Mouse (Mus musculus) ES-E14 (cell line): ENCODE results near the gene Wfikkn1. TPM values are rescaled to one million over a fixed set of nuclear protein-coding genes. Genes with fewer than 3 reads are reported as not detected.

ENCODE experiments used
- DNase-seq: peaks from one replicate; pipeline ENCODE4 v3.0.0-alpha.2; 2013; ENCODE audit warnings: low read depth, low spot score
- H3K27ac ChIP-seq: 2 replicates; pipeline ENCODE4 v1.5.1; 2012; ENCODE audit warnings: low read depth, mild to moderate bottlenecking, low read length, moderate library complexity, mixed read lengths; ENCODE audit not compliant: poor library complexity, insufficient read depth, severe bottlenecking
- H3K36me3 ChIP-seq: 2 replicates; pipeline ENCODE4 v1.6.1; 2012; ENCODE audit warnings: mild to moderate bottlenecking, low read length, moderate library complexity, mixed read lengths; ENCODE audit not compliant: control insufficient read depth, poor library complexity, insufficient read depth, severe bottlenecking
- H3K4me1 ChIP-seq, 2 experiments: fragments of 150-350 bp in 1 of 2; sonication (generic) in 1 of 2; 2 replicates each; pipeline ENCODE4 v1.6.1; 2012; ENCODE audit warnings: low read length in 2 of 2, mild to moderate bottlenecking in 1 of 2, mixed read lengths in 1 of 2; ENCODE audit not compliant: control insufficient read depth in 2 of 2, insufficient read depth in 2 of 2, poor library complexity in 1 of 2
- H3K4me3 ChIP-seq, 2 experiments: fragments of 150-350 bp in 1 of 2; sonication (generic) in 1 of 2; 2 replicates each; pipeline ENCODE4 v1.5.1; 2012; ENCODE audit warnings: low read length in 2 of 2, low read depth in 1 of 2, mild to moderate bottlenecking in 1 of 2, mixed read lengths in 1 of 2; ENCODE audit not compliant: insufficient read depth in 1 of 2, poor library complexity in 1 of 2, severe bottlenecking in 1 of 2
- H3K9ac ChIP-seq: 2 replicates; pipeline ENCODE4 v1.6.1; 2012; ENCODE audit warnings: low read depth, mild to moderate bottlenecking, low read length, mixed read lengths; ENCODE audit not compliant: poor library complexity, insufficient read depth, severe bottlenecking
- H3K9me3 ChIP-seq: fragments of 150-350 bp; sonication (generic); 2 replicates; pipeline ENCODE4 v1.6.1; 2012; ENCODE audit warnings: low read depth, mild to moderate bottlenecking, low read length; ENCODE audit not compliant: control insufficient read depth, insufficient read depth
- CHD2 ChIP-seq: IDR thresholded peaks from 2 replicates; pipeline ENCODE4 v1.6.1; 2014; ENCODE audit warnings: mild to moderate bottlenecking, low read depth, low read length, inconsistent platforms
- HCFC1 ChIP-seq: IDR thresholded peaks from 2 replicates; pipeline ENCODE4 v1.6.1; 2012; ENCODE audit warnings: low read length, inconsistent platforms, borderline replicate concordance; ENCODE audit not compliant: insufficient read depth
- MAFK ChIP-seq: IDR thresholded peaks from 2 replicates; pipeline ENCODE4 v1.6.1; 2014; ENCODE audit warnings: mild to moderate bottlenecking, low read depth, low read length, inconsistent platforms; ENCODE audit not compliant: insufficient read depth
- ZC3H11A ChIP-seq: IDR thresholded peaks from 2 replicates; pipeline ENCODE4 v1.6.1; 2012; ENCODE audit warnings: low read depth, mild to moderate bottlenecking, inconsistent platforms, low read length, borderline replicate concordance
- ZNF384 ChIP-seq: IDR thresholded peaks from 2 replicates; pipeline ENCODE4 v1.6.1; 2012; ENCODE audit warnings: low read depth, low read length, inconsistent platforms
- in situ Hi-C, 2 experiments: fragments of 600-800 bp; cut with MboI; formaldehyde crosslinking; loops; one replicate each; pipeline ENCODE4 v1.15.1; 2025; ENCODE audit warnings: low sequenced_read_pairs in 2 of 2, inconsistent platforms in 1 of 2; ENCODE audit not compliant: unreplicated experiment in 2 of 2
- total RNA-seq: library from RNA; depleted of rRNA; stranded (reverse); fragments of 300-350 nt; gene quantifications from 2 replicates; pipeline ENCODE4 v1.2.3, GENCODE M21; 2012

Wfikkn1 gene
- total RNA-seq, 1 experiment: 3.3 TPM

- Histone ChIP-seq H3K9me3 (no peaks in the 10 kb centered on the region), H3K36me3 (peaks cover 55% of the 10 kb centered on the region), H3K4me3 (no peak overlapping the region), H3K27ac (no peak overlapping the region), H3K9ac (no peak overlapping the region), H3K4me1 (peaks cover 2 to 31% of the 10 kb centered on the region in 2 experiments; a peak in 1 of 4 replicates)
- in situ Hi-C loops: no loop called here
- DNase-seq: no peak
- TF ChIP-seq MAFK: no peak
- TF ChIP-seq ZNF384: no peak
- TF ChIP-seq CHD2: no peak
- no peak for TF ChIP-seq ZC3H11A
- no peak for TF ChIP-seq HCFC1
Measured at GRCm38 (mm10) chr17:25830806-25831431, 49.7 kb downstream of the Wfikkn1 start.

DNA sequence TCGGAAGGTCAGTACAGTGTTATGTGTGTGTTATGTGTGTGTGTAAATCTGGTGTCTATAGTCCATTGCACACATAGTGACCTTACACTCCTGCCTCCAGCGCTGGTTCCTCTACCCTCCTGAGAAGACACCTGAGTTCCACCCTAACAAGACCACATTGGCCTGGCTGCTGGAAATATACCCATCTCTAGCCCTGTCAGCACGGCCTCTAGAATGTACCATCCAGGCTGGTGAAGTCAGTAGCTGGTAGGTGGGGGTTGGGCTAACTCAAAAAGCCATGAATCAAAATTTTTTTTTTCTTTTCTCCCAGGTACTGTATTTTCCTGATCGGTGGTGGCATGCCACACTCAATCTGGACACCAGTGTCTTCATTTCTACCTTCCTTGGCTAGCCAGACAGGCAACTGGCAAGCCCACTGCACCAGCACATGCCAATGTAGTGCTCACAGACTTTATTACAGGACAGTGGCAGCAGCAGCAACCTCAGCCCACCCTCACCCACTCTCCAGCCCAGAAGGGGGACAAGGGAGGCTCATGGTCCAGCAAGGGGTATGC is 50.4 kb downstream of the Wfikkn1 start:
- Histone ChIP-seq H3K36me3 (peaks cover 54% of the 10 kb centered on the region), H3K9ac (no peak overlapping the region)
- in situ Hi-C loops: no loop called here

GRCm38 (mm10) chr17:25829558-25830017 is 51.1 kb downstream of the Wfikkn1 start:
- Histone ChIP-seq H3K9me3 (no peaks in the 10 kb centered on the region), H3K36me3 (peaks cover 47% of the 10 kb centered on the region), H3K4me1 (peaks cover 2 to 23% of the 10 kb centered on the region in 2 experiments; a peak in 2 of 4 replicates), H3K4me3 (peak overlapping the region; percentile 70 to 73), H3K27ac (peak overlapping the region; percentile 3; the same call in 1 of the 2 replicates), H3K9ac (peak overlapping the region; percentile 86)
- no peak for DNase-seq
- TF ChIP-seq ZC3H11A (no peak), HCFC1 (no peak), MAFK (no peak), CHD2 (no peak), ZNF384 (no peak)
- in situ Hi-C loops: no loop called here

More for the DNA sequence above, 50.4 kb downstream of the Wfikkn1 start:
- no peak for TF ChIP-seq HCFC1
- TF ChIP-seq ZC3H11A: no peak
- TF ChIP-seq ZNF384: no peak
- no peak for TF ChIP-seq MAFK
- TF ChIP-seq CHD2: no peak
- Histone ChIP-seq H3K4me1 (peaks cover 2 to 30% of the 10 kb centered on the region in 2 experiments; a peak in 1 of 4 replicates), H3K4me3 (no peak overlapping the region), H3K9me3 (no peaks in the 10 kb centered on the region), H3K27ac (no peak overlapping the region)
- DNase-seq: no peak

DNA sequence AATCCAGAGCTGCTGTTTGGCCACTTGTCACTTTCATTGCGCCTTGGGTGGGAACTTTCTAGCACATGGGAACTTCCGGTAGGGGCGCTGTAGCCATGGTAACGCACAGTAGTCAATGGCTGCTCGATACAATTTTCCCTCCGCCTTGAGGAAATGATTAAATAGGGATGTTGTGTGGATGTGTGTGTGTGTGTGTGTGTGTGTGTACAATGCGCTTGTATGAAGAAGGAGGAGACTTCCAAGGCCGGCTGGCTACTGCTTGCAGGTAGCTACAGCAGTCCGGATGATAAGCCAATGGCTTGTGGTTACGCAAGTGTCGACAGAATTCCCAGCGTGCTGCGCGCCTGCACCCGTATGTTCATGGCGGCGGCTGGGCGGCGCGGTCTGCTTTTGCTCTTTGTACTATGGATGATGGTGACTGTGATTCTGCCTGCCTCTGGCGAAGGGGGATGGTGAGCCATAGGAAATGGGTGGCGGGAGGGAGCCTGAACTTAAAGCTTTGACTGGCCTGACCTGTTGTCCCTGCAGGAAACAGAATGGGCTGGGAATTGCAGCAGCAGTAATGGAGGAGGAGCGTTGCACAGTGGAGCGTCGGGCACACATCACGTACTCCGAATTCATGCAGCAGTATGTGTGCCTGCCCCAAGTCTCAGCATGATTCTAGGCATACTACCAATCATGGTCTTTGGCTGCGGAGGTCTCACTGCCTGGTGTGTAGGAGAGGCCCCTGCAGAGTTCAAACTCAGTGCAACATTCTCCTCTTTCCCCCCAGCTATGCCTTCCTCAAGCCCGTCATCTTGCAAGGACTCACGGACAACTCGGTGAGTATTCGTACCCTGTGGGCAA is 51.7 kb downstream of the Wfikkn1 start, which contains the start of gene Jmjd8:
Jmjd8 (plus strand) TSS at position 156 of the 846 bp plus-strand sequence.
- H3K9ac ChIP-seq: peak within 1 kb of the TSS; percentile 86
- no peaks in the 10 kb centered on the region for H3K9me3 ChIP-seq
- no peak for TF ChIP-seq HCFC1
- no peak for TF ChIP-seq MAFK
- TF ChIP-seq CHD2: no peak
- no peak for TF ChIP-seq ZC3H11A
- no peak for TF ChIP-seq ZNF384
- H3K4me1 ChIP-seq: peaks cover 2 to 28% of the 10 kb centered on the region in 2 experiments; a peak in 2 of 4 replicates
- DNase-seq: no peak
- in situ Hi-C loops: no loop called here
- H3K4me3 ChIP-seq: peak within 1 kb of the TSS; percentile 70 to 73
- H3K36me3 ChIP-seq: peaks cover 47% of the 10 kb centered on the region
- peak within 1 kb of the TSS; percentile 23; the same call in 1 of the 2 replicates for H3K27ac ChIP-seq
